Mouse (Mus musculus): ENCODE results near the gene AL731706.1. TPM values are rescaled to one million over a fixed set of nuclear protein-coding genes. Genes with fewer than 3 reads are reported as not detected.

Gene AL731706.1
- polyA plus RNA-seq (2014; fragmentation: Illumina TruSeq; extraction: RNeasy Lipid Tissue Mini Kit (QIAGEN cat#74804); ENCODE audit: low read depth, low replicate concordance) = 20.5 TPM

DNA sequence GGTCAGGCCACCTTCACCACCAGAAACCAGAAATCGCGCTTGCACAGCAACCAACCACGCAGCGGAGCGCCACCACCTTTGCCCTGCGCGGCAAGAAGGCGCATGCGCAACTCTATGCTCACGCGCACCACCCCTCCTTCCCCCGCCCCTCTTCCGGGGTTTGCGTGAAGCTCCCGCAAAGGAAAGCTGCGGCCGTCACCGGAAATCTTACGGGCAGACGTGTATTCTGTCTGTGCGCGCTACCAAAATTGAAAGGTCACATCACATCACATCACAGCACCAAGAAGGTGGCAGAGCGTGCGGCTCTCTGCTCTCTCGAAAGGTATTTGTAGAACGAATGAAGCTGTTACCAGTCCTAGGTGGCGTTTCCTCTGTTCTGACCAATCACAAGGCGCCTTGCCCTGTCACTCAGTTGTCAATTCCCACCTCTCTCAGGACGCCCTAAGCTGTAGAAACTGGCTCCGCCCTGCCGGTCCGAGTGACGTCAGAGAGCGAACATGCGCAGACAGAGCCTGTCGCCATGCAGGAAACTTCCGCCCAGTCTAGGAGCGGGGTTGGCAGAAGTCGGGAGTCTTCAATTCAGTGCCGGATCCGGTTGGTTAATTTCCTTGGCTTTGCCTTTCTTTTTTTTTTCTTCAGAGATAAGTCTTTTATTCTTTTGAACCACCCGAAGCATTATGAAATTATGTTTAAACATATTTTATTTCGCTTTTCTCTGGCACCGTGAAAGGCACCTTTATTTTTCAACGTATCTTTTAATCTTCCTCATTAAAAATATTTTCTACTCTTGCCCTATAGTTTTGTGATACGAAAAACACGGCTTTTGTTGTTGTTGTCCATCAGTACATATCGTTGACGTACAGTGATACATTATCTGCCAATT is at the start of gene AL731706.1, which contains the start of the genes Slx4ip and Mkks:
Gene AL731706.1 (minus strand): TSS at position 322 of the 883 bp plus-strand sequence.
Gene Slx4ip (plus strand): TSS at position 151 of the 883 bp plus-strand sequence.
Gene Mkks (minus strand): TSS at position 322 of the 883 bp plus-strand sequence.

GRCm38 (mm10) chr2:136885579-136885978 is 5.6 kb downstream of the AL731706.1 start, which contains the start of gene AL731706.2:
TSS of gene AL731706.2 (minus strand) at chr2:136885679.

Other genes starting within 250 kb of the AL731706.1 start
- not detected for gene Snap25, start 177.9 kb downstream of the AL731706.1 start, polyA plus RNA-seq (2014; fragmentation: Illumina TruSeq; extraction: RNeasy Lipid Tissue Mini Kit (QIAGEN cat#74804); ENCODE audit: low read depth, low replicate concordance)
- gene AL731706.2, start 5.7 kb downstream of the AL731706.1 start, polyA plus RNA-seq (2014; fragmentation: Illumina TruSeq; extraction: RNeasy Lipid Tissue Mini Kit (QIAGEN cat#74804); ENCODE audit: low read depth, low replicate concordance) = 33.0 TPM
- gene Slx4ip, start 171 bp downstream of the AL731706.1 start, polyA plus RNA-seq (2014; fragmentation: Illumina TruSeq; extraction: RNeasy Lipid Tissue Mini Kit (QIAGEN cat#74804); ENCODE audit: low read depth, low replicate concordance) = 7.4 TPM
- 5.7 TPM for gene Mkks, start within 50 bp of the AL731706.1 start, polyA plus RNA-seq (2014; fragmentation: Illumina TruSeq; extraction: RNeasy Lipid Tissue Mini Kit (QIAGEN cat#74804); ENCODE audit: low read depth, low replicate concordance)
- gene Jag1, start 225.3 kb upstream of the AL731706.1 start, polyA plus RNA-seq (2014; fragmentation: Illumina TruSeq; extraction: RNeasy Lipid Tissue Mini Kit (QIAGEN cat#74804); ENCODE audit: low read depth, low replicate concordance) = 12.8 TPM